ENCODE assay signal across 8 mouse cellular contexts in the genomic region with DNA sequence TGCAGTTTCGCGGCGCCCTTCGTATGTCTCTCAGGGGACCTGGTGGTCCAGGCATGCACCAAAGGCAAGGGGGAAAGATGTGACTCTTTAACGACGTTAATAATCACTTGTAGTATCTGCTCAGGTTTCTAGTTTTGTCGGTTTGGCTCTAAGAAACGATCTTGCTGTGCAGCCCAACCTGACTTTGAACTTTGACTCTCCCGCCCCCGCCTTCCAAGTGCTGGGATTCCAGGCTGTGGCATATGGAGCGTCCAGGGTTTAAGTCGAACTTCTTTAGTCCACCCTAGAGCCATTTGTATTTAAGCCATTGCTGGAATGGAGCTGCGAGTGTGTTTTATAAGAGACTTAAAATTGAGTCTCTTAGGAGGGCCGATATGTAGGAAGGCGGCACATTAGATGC. TPM values are rescaled to one million over a fixed set of nuclear protein-coding genes. Genes with fewer than 3 reads are reported as not detected.
DNase-seq lines count a peak whose midpoint lies in the region; ATAC-seq lines count a peak whose summit lies in the region.

No protein-coding gene starts in this region.

- 0 out of 2 replicates have a peak, but pooled peaks cover 8% of the 10 kb centered on the region for H3K36me3 ChIP-seq in embryonic facial prominence, embryonic 14.5 days (ENCODE audit: control insufficient read depth, insufficient read depth, low read length)
- peaks cover 8% of the 10 kb centered on the region for H3K36me3 ChIP-seq in kidney, embryonic 16.5 days (ENCODE audit: insufficient read depth, low read length)
- peaks cover 4% of the 10 kb centered on the region for H3K36me3 ChIP-seq in midbrain, embryonic 13.5 days

- DNase-seq in left cerebral cortex, adult 11 months (ENCODE audit: low spot score) = peak; percentile 18
- DNase-seq in left cerebral cortex, adult 9 months (ENCODE audit: low spot score in 2 of 2) = no peak
- DNase-seq in embryonic facial prominence, embryonic 14.5 days (ENCODE audit: low spot score) = no peak
- no peak for DNase-seq in frontal cortex, postnatal 36 days (ENCODE audit: low spot score in 2 of 2)
- no peak for DNase-seq in urinary bladder, postnatal 4 days (ENCODE audit: low spot score in 2 of 2)
- DNase-seq in gastrocnemius, postnatal 36 days = no peak

- 0 out of 2 replicates have a peak, but pooled peaks cover 4% of the 10 kb centered on the region for H3K4me1 ChIP-seq in embryonic facial prominence, embryonic 14.5 days (ENCODE audit: control insufficient read depth, insufficient read depth, low read length)
- H3K4me1 ChIP-seq in kidney, embryonic 16.5 days (ENCODE audit: insufficient read depth, low read length) = peaks cover 14% of the 10 kb centered on the region
- peaks cover 27% of the 10 kb centered on the region for H3K4me1 ChIP-seq in midbrain, embryonic 13.5 days (replicated peaks)

- 23% methylated on average over 15 of the region's 15 CpGs for WGBS in embryonic facial prominence, embryonic 14.5 days
- 15% methylated on average over 15 of the region's 15 CpGs for WGBS in kidney, embryonic 16.5 days
- 17% methylated on average over 15 of the region's 15 CpGs for WGBS in midbrain, embryonic 13.5 days

- H3K9me3 ChIP-seq in embryonic facial prominence, embryonic 14.5 days (ENCODE audit: control insufficient read depth, low read length) = peaks cover 13% of the 10 kb centered on the region
- H3K9me3 ChIP-seq in kidney, embryonic 16.5 days (ENCODE audit: low read length) = 0 out of 2 replicates have a peak, but pooled peaks cover 7% of the 10 kb centered on the region
- H3K9me3 ChIP-seq in midbrain, embryonic 13.5 days = no peaks in the 10 kb centered on the region

- H3K4me2 ChIP-seq in embryonic facial prominence, embryonic 14.5 days (ENCODE audit: low read depth, low read length) = peak overlapping the region; percentile 76
- H3K4me2 ChIP-seq in kidney, embryonic 16.5 days (replicated peaks; ENCODE audit: low read depth, low read length) = peak overlapping the region; percentile 76
- H3K4me2 ChIP-seq in midbrain, embryonic 13.5 days (replicated peaks) = peak overlapping the region; percentile 66

- peak overlapping the region; percentile 95 for H3K4me3 ChIP-seq in embryonic facial prominence, embryonic 14.5 days (ENCODE audit: low read depth, low read length)
- H3K4me3 ChIP-seq in kidney, embryonic 16.5 days (ENCODE audit: low read length) = peak overlapping the region; percentile 95
- H3K4me3 ChIP-seq in midbrain, embryonic 13.5 days (replicated peaks) = peak overlapping the region; percentile 92

- H3K27ac ChIP-seq in embryonic facial prominence, embryonic 14.5 days (replicated peaks; ENCODE audit: low read depth, low read length) = peak overlapping the region; percentile 92
- peak overlapping the region; percentile 99 for H3K27ac ChIP-seq in kidney, embryonic 16.5 days (ENCODE audit: low read length)
- peak overlapping the region; percentile 96 for H3K27ac ChIP-seq in midbrain, embryonic 13.5 days

- no peaks in the 10 kb centered on the region for H3K27me3 ChIP-seq in embryonic facial prominence, embryonic 14.5 days (replicated peaks; ENCODE audit: control insufficient read depth, insufficient read depth, low read length)
- H3K27me3 ChIP-seq in kidney, embryonic 16.5 days (ENCODE audit: insufficient read depth, low read length) = no peaks in the 10 kb centered on the region
- no peaks in the 10 kb centered on the region for H3K27me3 ChIP-seq in midbrain, embryonic 13.5 days

- no peak for ATAC-seq in embryonic facial prominence, embryonic 14.5 days (ENCODE audit: low read depth)
- no peak for ATAC-seq in kidney, embryonic 16.5 days (ENCODE audit: low FRiP score, low TSS enrichment)
- ATAC-seq in midbrain, embryonic 13.5 days = no peak

- peak overlapping the region; percentile 80 for H3K9ac ChIP-seq in embryonic facial prominence, embryonic 14.5 days (ENCODE audit: low read depth, low read length)
- H3K9ac ChIP-seq in kidney, embryonic 16.5 days (replicated peaks; ENCODE audit: low read length) = peak overlapping the region; percentile 89
- H3K9ac ChIP-seq in midbrain, embryonic 13.5 days (replicated peaks) = peak overlapping the region; percentile 78

- intact Hi-C loops in gastrocnemius, postnatal 36 days (cut with DNase I) = no loop called here

RNA-seq across cellular contexts. Expression of gene Pomt2, which starts 0.4 kb away (rescaled TPM):
- 18.5 and 21.3 TPM in 2 replicates for polyA plus RNA-seq in embryonic facial prominence, embryonic 14.5 days (2014; fragmentation: Nextera tagmentation; extraction: Ambion mirVana)
- polyA plus RNA-seq in kidney, embryonic 16.5 days (2015; fragmentation: Nextera tagmentation; extraction: Ambion mirVana) = 20.3 and 20.7 TPM in 2 replicates
- 13.2 and 14.3 TPM in 2 replicates for polyA plus RNA-seq in midbrain, embryonic 13.5 days (2015; fragmentation: Nextera tagmentation; extraction: Ambion mirVana)
- 1 to 10 TPM; 4.4 to 5.0 TPM for total RNA-seq in gastrocnemius, postnatal 36 days (2021)

RNA-seq across cellular contexts. Expression of gene Gstz1, which starts 1.2 kb away (rescaled TPM):
- 34.3 and 34.7 TPM in 2 replicates for polyA plus RNA-seq in embryonic facial prominence, embryonic 14.5 days (2014; fragmentation: Nextera tagmentation; extraction: Ambion mirVana)
- 59.8 and 60.4 TPM in 2 replicates for polyA plus RNA-seq in kidney, embryonic 16.5 days (2015; fragmentation: Nextera tagmentation; extraction: Ambion mirVana)
- polyA plus RNA-seq in midbrain, embryonic 13.5 days (2015; fragmentation: Nextera tagmentation; extraction: Ambion mirVana) = 29.9 and 32.5 TPM in 2 replicates
- total RNA-seq in gastrocnemius, postnatal 36 days (2021) = 10 to 100 TPM; 34.9 to 36.0 TPM

RNA-seq across cellular contexts. Expression of gene Ngb, which starts 45.8 kb away (rescaled TPM):
- polyA plus RNA-seq in embryonic facial prominence, embryonic 14.5 days (2014; fragmentation: Nextera tagmentation; extraction: Ambion mirVana) = 0.24 and 0.33 TPM in 2 replicates
- 0.35 and 0.73 TPM in 2 replicates for polyA plus RNA-seq in kidney, embryonic 16.5 days (2015; fragmentation: Nextera tagmentation; extraction: Ambion mirVana)
- polyA plus RNA-seq in midbrain, embryonic 13.5 days (2015; fragmentation: Nextera tagmentation; extraction: Ambion mirVana) = 1.3 and 1.6 TPM in 2 replicates
- not detected for total RNA-seq in gastrocnemius, postnatal 36 days (2021)

RNA-seq across cellular contexts. Expression of gene Samd15, which starts 51.4 kb away (rescaled TPM):
- 1.2 TPM in 2 replicates for polyA plus RNA-seq in embryonic facial prominence, embryonic 14.5 days (2014; fragmentation: Nextera tagmentation; extraction: Ambion mirVana)
- polyA plus RNA-seq in kidney, embryonic 16.5 days (2015; fragmentation: Nextera tagmentation; extraction: Ambion mirVana) = 0.66 and 1.2 TPM in 2 replicates
- 1.5 and 1.9 TPM in 2 replicates for polyA plus RNA-seq in midbrain, embryonic 13.5 days (2015; fragmentation: Nextera tagmentation; extraction: Ambion mirVana)
- total RNA-seq in gastrocnemius, postnatal 36 days (2021) = not detected

RNA-seq across cellular contexts. Expression of gene Tmed8, which starts 52.1 kb away (rescaled TPM):
- polyA plus RNA-seq in embryonic facial prominence, embryonic 14.5 days (2014; fragmentation: Nextera tagmentation; extraction: Ambion mirVana) = 3.8 and 4.2 TPM in 2 replicates
- polyA plus RNA-seq in kidney, embryonic 16.5 days (2015; fragmentation: Nextera tagmentation; extraction: Ambion mirVana) = 2.0 and 2.5 TPM in 2 replicates
- 4.3 and 4.6 TPM in 2 replicates for polyA plus RNA-seq in midbrain, embryonic 13.5 days (2015; fragmentation: Nextera tagmentation; extraction: Ambion mirVana)
- total RNA-seq in gastrocnemius, postnatal 36 days (2021) = 1 to 10 TPM; 1.7 to 1.9 TPM
